Mouse (Mus musculus): ENCODE measurements at regions not wholly inside any gene's neighbourhood (a gene's known extent, or its start where the extent isn't known, plus 50 kb on each side); places are given as distances from the start of the nearest gene placed in this dataset.
"Not testable (repeated sequence)": the region's sequence is repeated elsewhere in the genome, so short reads cannot be mapped to it uniquely, and the experiment has no call there.

- intact Hi-C loops (cut with DNase I); DNase-seq: not testable (repeated sequence)
These were observed 419.0 kb upstream of the Tacstd2 start for GRCm38 (mm10) chr6:67954570-67954969.

DNA sequence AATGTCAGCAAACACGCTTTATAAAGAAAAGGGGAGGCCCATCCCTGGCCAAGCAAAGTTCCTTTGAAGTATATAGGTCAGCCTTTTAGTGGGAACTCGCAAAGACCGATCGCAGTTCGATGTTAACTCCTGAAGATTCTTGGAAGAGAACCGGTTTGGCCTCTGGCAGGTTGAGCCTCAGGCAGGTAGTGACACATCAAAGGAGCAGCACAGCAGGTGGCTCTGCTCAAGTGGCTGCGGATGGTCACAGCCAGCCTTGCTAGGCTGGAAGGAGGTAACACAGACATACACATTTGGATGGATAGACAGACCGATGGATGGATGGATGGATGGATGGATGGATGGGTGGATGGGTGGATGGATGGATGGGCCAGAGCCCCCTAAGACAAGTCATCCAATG is 395.9 kb upstream of the Tacstd2 start:
- intact Hi-C loops (cut with DNase I); DNase-seq: not testable (repeated sequence)

DNA sequence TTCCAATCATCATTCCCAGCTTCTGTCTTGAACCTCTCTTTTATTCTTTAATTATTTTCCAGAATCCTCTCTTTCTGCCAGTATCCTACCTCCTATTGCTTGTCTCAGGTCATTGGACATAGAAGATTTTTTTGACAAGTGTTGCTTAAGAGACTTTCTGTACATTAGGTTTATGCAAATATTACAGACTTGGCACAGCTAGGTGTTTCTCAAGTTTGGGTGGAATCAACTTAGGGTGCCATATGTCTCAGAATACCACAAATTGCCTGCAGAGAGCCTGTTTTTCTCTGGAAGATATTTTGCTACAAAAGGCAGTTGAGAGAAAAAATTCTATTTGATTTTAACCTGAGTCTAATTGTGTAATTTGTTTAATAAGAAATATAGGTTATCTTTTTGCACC is 386.9 kb upstream of the Tacstd2 start:
- intact Hi-C loops (cut with DNase I) = loop anchor here (5.0 kb wide), 1 partner anchor 430 kb away; no protein-coding TSS in a partner anchor

GRCm38 (mm10) chr6:67913903-67914302 is 378.3 kb upstream of the Tacstd2 start:
- intact Hi-C loops (cut with DNase I) = no loop called here
- no peak for DNase-seq

More for the DNA sequence above, 386.9 kb upstream of the Tacstd2 start:
- DNase-seq = no peak

DNA sequence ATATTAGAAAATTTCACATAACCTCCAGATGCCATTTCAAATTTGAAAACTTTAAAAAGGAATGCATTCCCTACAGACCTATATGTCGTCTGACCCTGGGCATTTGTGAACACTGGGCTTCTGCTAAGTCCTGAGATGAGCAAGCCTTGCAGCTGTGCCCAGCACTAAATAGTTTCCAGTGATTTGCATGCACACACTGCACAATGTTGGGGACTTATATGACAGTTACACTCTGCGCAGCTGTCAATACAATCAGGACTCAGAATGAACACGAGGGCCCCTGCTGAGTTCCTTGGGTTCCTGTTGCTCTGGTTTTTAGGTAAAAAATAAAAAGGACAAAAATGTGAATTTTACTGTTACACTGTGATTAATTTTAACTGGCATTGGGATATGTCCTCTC is 377.7 kb upstream of the Tacstd2 start:
- DNase-seq = no peak
- intact Hi-C loops (cut with DNase I) = no loop called here

- intact Hi-C loops (cut with DNase I) = no loop called here
- no peak for DNase-seq
These were observed 360.9 kb upstream of the Tacstd2 start for GRCm38 (mm10) chr6:67896495-67896894.

- no peak for DNase-seq
- intact Hi-C loops (cut with DNase I) = no loop called here
These were observed 360.3 kb upstream of the Tacstd2 start for GRCm38 (mm10) chr6:67895858-67896257.

DNA sequence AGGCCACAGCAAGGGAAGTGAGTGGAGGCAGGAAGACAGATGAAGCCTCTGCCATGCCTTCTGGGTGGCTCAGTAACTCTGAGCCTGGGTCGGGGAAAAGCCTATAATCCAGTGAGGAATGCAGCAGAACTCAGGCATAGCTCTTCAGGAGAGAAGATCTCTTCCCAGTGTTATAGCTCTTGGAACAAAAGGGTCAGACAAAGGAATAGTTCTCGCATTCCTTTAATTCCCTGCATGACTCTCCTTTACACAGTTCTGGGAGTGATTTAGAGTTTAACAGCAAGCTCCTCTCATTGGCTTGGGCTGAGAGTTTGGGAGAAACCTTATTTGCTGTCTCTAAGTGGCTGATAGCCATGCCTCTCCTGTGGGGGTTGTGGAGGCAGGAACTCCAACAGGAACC is 352.0 kb upstream of the Tacstd2 start:
- intact Hi-C loops (cut with DNase I) = no loop called here

DNA sequence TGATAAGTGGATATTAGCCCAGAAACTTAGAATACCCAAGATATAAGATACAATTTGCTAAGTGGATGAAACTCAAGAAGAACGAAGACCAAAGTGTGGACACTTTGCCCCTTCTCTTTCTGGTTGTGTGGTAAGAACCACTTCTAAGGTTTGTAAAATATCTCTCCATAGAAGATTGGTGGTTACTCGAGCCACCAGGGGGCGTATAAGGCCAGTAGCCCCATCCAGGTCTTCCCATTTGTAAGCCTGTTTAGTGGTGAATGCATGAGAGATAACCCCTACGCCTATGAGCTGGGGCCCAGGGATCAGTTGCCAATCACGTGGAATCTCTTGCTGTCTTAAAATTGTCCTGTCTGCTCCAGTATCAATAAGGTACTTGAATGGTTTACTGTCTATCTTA is 349.3 kb upstream of the Tacstd2 start:
- intact Hi-C loops (cut with DNase I) = no loop called here
- DNase-seq = no peak

More for the DNA sequence above, 352.0 kb upstream of the Tacstd2 start:
- no peak for DNase-seq

DNA sequence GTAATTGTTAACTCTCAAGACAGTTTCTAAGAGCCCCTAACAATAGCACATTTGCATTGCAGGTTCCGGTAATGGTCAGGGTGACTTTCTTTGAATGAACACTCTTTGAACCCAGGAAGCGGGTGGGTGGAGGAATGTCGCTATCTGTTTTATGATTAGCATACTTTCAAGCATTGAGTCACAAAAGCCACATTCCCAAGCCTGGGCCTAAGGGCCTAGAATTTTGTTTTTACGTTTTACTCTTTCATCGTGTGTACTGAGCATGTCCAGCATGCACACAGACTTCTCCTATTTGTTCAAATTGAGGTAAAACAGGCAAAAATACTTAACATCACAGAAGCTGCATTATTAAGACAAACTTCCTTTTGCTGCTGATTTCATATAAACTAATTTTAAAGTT is 345.9 kb upstream of the Tacstd2 start:
- intact Hi-C loops (cut with DNase I); DNase-seq: not testable (repeated sequence)

DNA sequence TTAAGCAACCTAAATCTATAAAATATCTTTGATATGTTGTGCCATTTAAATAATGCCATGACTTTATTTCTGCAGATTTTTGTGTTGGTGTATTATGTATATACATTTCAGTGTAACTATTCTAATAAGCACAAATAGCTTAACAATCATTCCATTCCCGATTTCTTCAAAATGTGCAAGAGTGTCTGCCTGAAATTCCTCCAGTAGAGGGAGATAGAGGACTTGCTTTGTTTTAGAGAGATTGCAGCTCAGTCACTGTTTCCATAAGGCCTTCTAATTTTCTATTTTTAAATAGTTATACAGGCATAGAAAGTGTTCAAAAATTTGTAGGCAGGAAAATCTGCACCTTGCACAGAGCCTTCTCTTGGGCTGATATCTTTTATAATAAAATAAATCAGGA is 322.3 kb upstream of the Tacstd2 start:
- intact Hi-C loops (cut with DNase I); DNase-seq: not testable (repeated sequence)

- intact Hi-C loops (cut with DNase I); DNase-seq: not testable (repeated sequence)
These were observed 303.9 kb upstream of the Tacstd2 start for GRCm38 (mm10) chr6:67839486-67839885.

- intact Hi-C loops (cut with DNase I) = not testable (repeated sequence)
- DNase-seq = peak in 1 of 2 experiments; percentile 6
These were observed 276.9 kb upstream of the Tacstd2 start for GRCm38 (mm10) chr6:67812478-67812877.

DNA sequence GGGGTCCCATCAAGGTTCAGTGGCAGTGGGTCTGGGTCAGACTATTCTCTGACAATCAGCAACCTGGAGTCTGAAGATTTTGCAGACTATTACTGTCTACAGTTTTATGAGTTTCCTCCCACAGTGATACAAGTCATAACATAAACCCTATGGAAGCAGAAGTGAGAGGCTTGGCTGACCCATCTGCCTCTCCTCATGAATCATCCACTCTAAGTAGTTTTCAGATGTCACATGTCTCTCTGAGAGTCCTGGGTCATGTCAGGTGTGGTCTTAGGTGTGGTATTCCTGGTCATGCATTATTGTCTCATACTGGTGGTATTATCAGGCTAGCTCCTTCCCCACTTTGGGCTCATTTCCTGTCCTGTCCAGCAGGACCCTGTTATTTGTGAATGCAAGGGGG is 255.8 kb upstream of the Tacstd2 start:
- no peak for DNase-seq

DNA sequence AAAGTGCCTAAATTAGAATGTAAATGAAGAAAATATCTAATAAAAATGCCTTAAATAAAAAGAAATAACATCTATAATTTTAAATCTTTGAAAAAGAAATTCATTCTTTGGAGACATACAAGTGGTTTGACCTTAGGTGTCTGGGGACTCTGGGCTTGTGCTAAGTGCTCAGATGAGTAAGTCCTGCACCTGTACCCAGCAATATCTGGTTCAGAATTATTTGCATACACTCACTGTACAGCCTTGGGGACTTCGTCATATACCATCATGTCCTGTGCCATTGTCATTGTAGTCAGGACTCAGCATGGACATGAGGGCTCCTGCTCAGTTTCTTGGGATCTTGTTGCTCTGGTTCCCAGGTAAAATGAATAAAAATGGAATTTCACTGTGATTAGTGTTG is 255.1 kb upstream of the Tacstd2 start:
- DNase-seq = no peak
- intact Hi-C loops (cut with DNase I) = no loop called here

More for the DNA sequence above, 255.8 kb upstream of the Tacstd2 start:
- intact Hi-C loops (cut with DNase I) = no loop called here

DNA sequence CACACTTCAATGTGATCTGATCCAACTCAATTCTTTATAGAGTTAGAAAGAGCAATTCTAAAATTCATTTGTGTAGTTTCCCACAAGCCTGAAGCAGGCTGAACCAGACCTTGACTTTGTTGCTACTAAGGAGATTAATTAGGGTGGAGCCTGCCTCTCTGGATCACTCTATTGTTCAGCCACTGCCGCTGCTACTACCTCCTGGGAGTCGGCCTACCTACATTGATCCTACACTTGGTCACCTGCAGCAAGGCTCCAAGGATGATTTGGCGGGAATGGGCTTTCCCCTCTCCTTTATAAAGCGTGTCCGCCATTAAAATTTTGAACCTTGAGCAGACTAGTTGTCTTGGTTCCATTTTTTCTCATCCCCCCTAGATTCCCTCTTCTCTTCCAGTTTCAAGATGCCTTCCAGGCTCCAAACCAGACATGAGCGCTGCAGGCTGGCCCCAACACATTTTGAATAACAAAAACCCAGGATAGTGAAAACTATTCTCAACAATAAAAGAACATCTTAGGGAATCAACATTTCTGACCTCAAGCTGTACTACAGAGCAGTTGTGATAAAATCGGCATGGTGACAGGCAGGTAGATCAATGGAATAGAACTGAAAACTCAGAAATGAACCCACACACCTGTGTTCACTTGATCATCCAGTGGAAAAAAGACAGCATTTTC is 251.6 kb upstream of the Tacstd2 start:
- intact Hi-C loops (cut with DNase I) = no loop called here
- DNase-seq = no peak

GRCm38 (mm10) chr6:67778883-67779282 is 243.3 kb upstream of the Tacstd2 start:
- intact Hi-C loops (cut with DNase I) = no loop called here
- DNase-seq = no peak

DNA sequence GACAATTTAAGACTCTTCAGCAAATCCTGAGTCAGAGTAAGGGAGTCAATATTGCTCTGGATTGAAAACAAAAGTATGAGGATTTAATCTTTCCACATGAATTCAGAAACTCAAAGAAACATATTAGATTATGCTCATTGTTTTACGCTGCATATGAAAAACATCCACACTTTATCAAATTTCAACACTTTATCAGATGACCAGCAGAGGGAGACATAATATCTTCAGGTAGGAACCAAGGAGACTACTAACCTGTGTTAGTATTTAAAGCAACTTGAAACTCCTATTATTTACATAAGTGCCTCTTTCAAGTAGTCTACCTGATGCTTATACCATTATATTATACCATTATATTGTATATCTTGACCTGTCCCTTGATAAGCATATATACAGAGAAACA is 218.5 kb upstream of the Tacstd2 start:
- intact Hi-C loops (cut with DNase I); DNase-seq: not testable (repeated sequence)

GRCm38 (mm10) chr6:67725611-67726010 is 190.0 kb upstream of the Tacstd2 start:
- no peak for DNase-seq
- intact Hi-C loops (cut with DNase I) = no loop called here

DNA sequence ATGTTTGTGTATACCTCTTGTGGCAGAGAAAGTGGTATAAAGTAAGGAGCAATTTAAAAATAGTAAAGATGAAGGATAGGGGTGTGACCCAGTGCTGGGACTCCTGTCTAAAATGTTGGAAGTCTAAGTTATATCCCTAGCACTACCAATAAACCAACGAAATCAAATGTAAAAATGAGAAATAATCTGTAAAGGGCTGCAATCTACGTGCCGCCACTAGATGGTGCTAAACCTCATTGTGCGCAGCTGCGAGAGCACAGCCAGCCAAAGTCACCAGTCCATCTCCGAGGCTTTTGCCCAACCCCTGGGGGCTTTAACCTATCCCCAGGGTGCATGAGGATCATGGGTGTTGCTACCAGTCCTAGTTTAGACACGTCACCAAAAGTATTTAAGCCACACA is 163.4 kb upstream of the Tacstd2 start:
- peak in 1 of 2 experiments; percentile 20 for DNase-seq

GRCm38 (mm10) chr6:67690997-67691396 is 155.4 kb upstream of the Tacstd2 start:
- intact Hi-C loops (cut with DNase I); DNase-seq: not testable (repeated sequence)

More for the DNA sequence above, 163.4 kb upstream of the Tacstd2 start:
- intact Hi-C loops (cut with DNase I) = not testable (repeated sequence)

DNA sequence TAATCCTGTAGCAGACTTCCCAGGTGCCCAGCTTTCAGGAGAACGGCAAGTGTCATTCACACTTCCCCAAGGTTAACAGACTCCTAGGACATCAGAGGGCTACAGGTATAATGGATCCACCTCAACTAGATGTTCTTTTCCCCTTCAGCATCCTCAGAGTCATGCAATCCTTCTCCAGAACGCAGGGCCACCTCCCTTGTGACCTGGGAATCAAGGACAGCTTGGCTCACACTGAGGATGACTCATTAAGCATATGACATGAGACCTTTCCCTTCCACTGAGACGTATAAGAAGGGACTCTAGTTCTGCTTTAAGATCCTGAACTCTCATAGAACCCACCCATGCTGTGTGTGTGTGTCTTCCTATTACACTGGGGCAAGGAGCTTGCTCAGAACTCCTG is 147.5 kb upstream of the Tacstd2 start:
- intact Hi-C loops (cut with DNase I); DNase-seq: not testable (repeated sequence)

DNA sequence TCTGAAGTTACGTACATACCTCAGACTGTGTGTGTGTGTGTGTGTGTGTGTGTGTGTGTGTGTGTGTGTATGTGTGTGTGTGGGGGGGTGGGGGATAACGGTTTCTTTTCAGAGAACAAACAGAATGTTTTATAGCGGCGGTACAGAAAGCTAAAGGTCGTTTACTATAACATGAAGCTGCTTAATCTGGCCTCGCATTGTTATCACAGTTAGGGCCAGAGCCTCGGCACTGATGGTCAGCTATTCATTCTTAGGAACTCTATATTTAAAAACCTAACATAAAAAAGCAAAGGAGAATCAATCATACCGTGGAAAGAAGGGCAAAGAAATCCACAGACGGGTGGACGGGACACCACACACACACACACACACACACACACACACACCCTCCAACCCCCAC is 146.0 kb upstream of the Tacstd2 start:
- intact Hi-C loops (cut with DNase I); DNase-seq: not testable (repeated sequence)
